Comparison of ENCODE assay signal across 13 mouse cellular contexts in genomic region chr16:48360887-48361286, GRCm38 (mm10). TPM values are rescaled to one million over a fixed set of nuclear protein-coding genes. Genes with fewer than 3 reads are reported as not detected.
A peak's percentile ranks its signal among the peaks of the same experiment; 100 is the strongest.
DNase-seq lines count a peak whose midpoint lies in the region; TF ChIP-seq lines count a peak whose summit lies in the region.
"Had no signal": no experiment of that assay in that cellular context is flagged by ENCODE, and none has a peak within 500 bp of the region (broad histone marks: within the 10 kb centered on the region; RNA-seq: fewer than 3 reads in every experiment).

No protein-coding gene starts in this region.

- TF ChIP-seq POLR2A in brain, embryonic 14.5 days (IDR thresholded peaks at IDR 0.05; ENCODE audit: borderline replicate concordance, extremely low read depth, insufficient read depth, insufficient read length, poor library complexity, severe bottlenecking), result no peak

- DNase-seq in brain, embryonic 14.5 days (ENCODE audit: low read depth), result peak; percentile 18
- peak; percentile 61 to 62 for DNase-seq in cerebellum, adult 18-20 months
- DNase-seq in frontal cortex, postnatal 25 days (ENCODE audit: low spot score in 2 of 2), result peak; percentile 5 to 10
- peak; percentile 7 to 35 for DNase-seq in left cerebral cortex, postnatal 10 days (ENCODE audit: extremely low spot score in 1 of 2, low spot score in 2 of 2)
- no peak for DNase-seq in testis, postnatal 14 days (ENCODE audit: low spot score)
- DNase-seq in kidney, postnatal 14 days, result no peak
- DNase-seq in c-Kit-positive CD71-positive TER-119-positive erythroid progenitor cells, embryonic 14.5 days (ENCODE audit: low spot score), result no peak
- DNase-seq: heart, postnatal 36 days had no signal

- intact Hi-C loops in left cerebral cortex, postnatal 10 days (cut with DNase I), result no loop called here

- TF ChIP-seq CTCF in brain, embryonic 14.5 days (IDR thresholded peaks at IDR 0.05; ENCODE audit: borderline replicate concordance, extremely low read depth, insufficient read depth, insufficient read length), result no peak

RNA-seq across cellular contexts. Expression of gene Gm5485, which starts 51.3 kb away (rescaled TPM):
- not detected in 2 replicates for polyA plus RNA-seq in brain, embryonic 14.5 days (2012; rRNA removed)
- total RNA-seq in left cerebral cortex, postnatal 10 days (2021), result not detected
- total RNA-seq: gastrocnemius, adult 8-10 months; heart, postnatal 36 days had no signal
- polyA plus RNA-seq: limb, embryonic 11.5 days; lung, embryonic 15.5 days; neural tube, embryonic 11.5 days; spleen, adult 2 months had no signal

RNA-seq across cellular contexts. Expression of gene Dppa2, which starts 57.2 kb away (rescaled TPM):
- 0.04 TPM in 1 of 2 replicates, not detected in the other for polyA plus RNA-seq in brain, embryonic 14.5 days (2012; rRNA removed)
- not detected for total RNA-seq in left cerebral cortex, postnatal 10 days (2021)
- total RNA-seq: gastrocnemius, adult 8-10 months; heart, postnatal 36 days had no signal
- polyA plus RNA-seq: limb, embryonic 11.5 days; neural tube, embryonic 11.5 days had no signal

Comparison
In these comparisons a context has a peak if more than half of its experiments do, and no peak if none do; other contexts are left out.
1. DNase-seq: peak in brain, embryonic 14.5 days (single experiment), cerebellum, adult 18-20 months (2 of 2), frontal cortex, postnatal 25 days (2 of 2) and left cerebral cortex, postnatal 10 days (2 of 2); none in testis, postnatal 14 days (single experiment), kidney, postnatal 14 days (single experiment) and c-Kit-positive CD71-positive TER-119-positive erythroid progenitor cells, embryonic 14.5 days (single experiment).